Mouse (Mus musculus) liver, embryonic 14 days (tissue): Measurements from ENCODE around the gene Gm8764. TPM values are rescaled to one million over a fixed set of nuclear protein-coding genes. Genes with fewer than 3 reads are reported as not detected.

Experiments used
- polyA plus RNA-seq: library from polyadenylated mRNA; depleted of rRNA; stranded (reverse); fragments of >200 nt; gene quantifications from 2 replicates; pipeline ENCODE4 v1.2.3, GENCODE M21; 2012; rRNA removed

The Gm8764 gene
- polyA plus RNA-seq: not detected in 2 replicates

GRCm38 (mm10) chr10:104159706-104160105 lies at the start of gene Gm8764:
Gene Gm8764 (plus strand): TSS chr10:104160006.

GRCm38 (mm10) chr10:104142687-104143086 lies 17.1 kb upstream of the Gm8764 start, which contains the start of gene Gm21293:
Gene Gm21293 (plus strand): TSS chr10:104142987.

GRCm38 (mm10) chr10:104151197-104151596 lies 8.6 kb upstream of the Gm8764 start, which contains the start of gene Gm6763:
Gene Gm6763 (plus strand): TSS chr10:104151497.

DNA sequence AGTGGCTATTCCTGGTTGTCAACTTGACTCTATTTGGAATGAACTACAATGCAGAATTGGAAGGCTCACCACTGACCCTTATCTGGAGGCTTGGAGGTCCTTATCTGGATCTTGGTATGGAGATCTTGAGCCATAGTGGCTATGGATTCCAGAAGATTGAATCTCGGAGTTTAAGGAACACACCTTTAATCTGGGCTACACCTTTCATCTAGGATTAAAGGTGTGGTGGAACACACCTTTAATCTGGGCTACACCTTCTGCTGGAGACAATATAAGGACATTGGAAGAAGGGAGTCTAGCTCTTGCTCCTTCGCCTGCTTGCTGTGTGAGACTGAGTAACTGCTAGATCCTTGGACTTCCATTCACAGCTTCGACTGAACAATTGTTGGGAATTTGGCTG lies 8.4 kb downstream of the Gm8764 start, which contains the start of gene Gm21304:
Gene Gm21304 (plus strand): TSS at position 301 of the 400 bp plus-strand sequence.

GRCm38 (mm10) chr10:104176724-104177123 lies 16.9 kb downstream of the Gm8764 start, which contains the start of gene Gm21312:
Gene Gm21312 (plus strand): TSS chr10:104177024.

DNA sequence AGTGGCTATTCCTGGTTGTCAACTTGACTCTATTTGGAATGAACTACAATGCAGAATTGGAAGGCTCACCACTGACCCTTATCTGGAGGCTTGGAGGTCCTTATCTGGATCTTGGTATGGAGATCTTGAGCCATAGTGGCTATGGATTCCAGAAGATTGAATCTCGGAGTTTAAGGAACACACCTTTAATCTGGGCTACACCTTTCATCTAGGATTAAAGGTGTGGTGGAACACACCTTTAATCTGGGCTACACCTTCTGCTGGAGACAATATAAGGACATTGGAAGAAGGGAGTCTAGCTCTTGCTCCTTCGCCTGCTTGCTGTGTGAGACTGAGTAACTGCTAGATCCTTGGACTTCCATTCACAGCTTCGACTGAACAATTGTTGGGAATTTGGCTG lies 25.4 kb downstream of the Gm8764 start, which contains the start of gene Gm20765:
Gene Gm20765 (plus strand): TSS at position 301 of the 400 bp plus-strand sequence.

DNA sequence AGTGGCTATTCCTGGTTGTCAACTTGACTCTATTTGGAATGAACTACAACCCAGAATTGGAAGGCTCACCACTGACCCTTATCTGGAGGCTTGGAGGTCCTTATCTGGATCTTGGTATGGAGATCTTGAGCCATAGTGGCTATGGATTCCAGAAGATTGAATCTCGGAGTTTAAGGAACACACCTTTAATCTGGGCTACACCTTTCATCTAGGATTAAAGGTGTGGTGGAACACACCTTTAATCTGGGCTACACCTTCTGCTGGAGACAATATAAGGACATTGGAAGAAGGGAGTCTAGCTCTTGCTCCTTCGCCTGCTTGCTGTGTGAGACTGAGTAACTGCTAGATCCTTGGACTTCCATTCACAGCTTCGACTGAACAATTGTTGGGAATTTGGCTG lies 33.9 kb downstream of the Gm8764 start, which contains the start of gene Gm4340:
Gene Gm4340 (plus strand): TSS at position 301 of the 400 bp plus-strand sequence.

Other genes starting within 250 kb of the Gm8764 start
- not detected in 2 replicates for gene Gm21293, start 17.0 kb upstream of the Gm8764 start, polyA plus RNA-seq
- gene Gm6763, start 8.5 kb upstream of the Gm8764 start, polyA plus RNA-seq: not detected in 2 replicates
- not detected in 2 replicates for gene Gm21304, start 8.5 kb downstream of the Gm8764 start, polyA plus RNA-seq
- not detected in 2 replicates for gene Gm21312, start 17.0 kb downstream of the Gm8764 start, polyA plus RNA-seq
- gene Gm20765, start 25.5 kb downstream of the Gm8764 start, polyA plus RNA-seq: not detected in 2 replicates
- not detected in 2 replicates for gene Gm4340, start 34.0 kb downstream of the Gm8764 start, polyA plus RNA-seq